8 mouse cellular contexts compared by ENCODE assay signal in the genomic region with DNA sequence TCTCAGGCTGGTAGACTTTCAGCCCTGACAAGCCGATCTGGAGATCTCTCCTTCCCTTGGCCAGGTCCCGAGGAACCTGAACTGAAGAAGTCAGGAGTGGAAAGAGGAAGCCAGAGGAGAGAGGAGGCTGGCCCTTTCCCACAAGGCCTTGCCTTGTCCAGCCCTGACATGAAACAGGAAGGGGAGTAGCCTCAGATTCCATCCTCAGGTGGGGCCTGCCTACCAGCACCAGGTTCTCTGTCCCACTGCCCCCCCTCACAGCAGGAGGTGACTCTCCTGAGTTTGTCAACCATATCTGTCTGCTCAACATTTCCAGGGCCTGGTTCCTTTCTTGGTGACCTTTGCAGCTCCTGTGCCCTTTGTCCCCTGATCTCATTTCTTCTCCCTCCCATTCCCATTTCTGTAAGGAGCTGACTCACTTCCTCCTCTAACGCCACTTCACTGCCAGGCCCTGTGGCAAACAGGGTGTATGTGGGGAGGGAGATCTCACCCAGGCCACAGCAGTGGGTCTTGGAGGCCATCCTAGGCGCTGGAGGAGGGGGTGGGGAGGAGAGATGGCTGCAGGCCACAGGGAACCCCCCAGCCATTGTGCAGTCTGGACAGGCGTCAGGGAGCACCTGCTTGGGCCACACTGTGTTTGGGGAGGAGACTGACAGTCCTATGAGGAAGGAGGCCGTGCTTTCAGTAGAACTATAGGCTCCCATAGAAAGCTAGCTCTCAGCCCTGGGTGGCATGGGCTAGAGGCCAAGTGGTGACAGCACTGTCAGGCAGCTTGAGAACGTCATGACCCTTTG. TPM values are rescaled to one million over a fixed set of nuclear protein-coding genes. Genes with fewer than 3 reads are reported as not detected.
DNase-seq lines count a peak whose midpoint lies in the region; ATAC-seq and TF ChIP-seq lines count a peak whose summit lies in the region.

No protein-coding gene starts in this region.

- no peak overlapping the region for H3K9ac ChIP-seq in forebrain, embryonic 16.5 days (replicated peaks; ENCODE audit: low read depth, low read length)
- peak overlapping the region; percentile 15 for H3K9ac ChIP-seq in lung, embryonic 15.5 days

- no peak for TF ChIP-seq CTCF in kidney, adult 2 months (conservative IDR thresholded peaks at IDR 0.05; ENCODE audit: insufficient read depth, insufficient read length, low read depth, low read length)
- no peak for TF ChIP-seq CTCF in thymus, adult 2 months (IDR thresholded peaks at IDR 0.05; ENCODE audit: borderline replicate concordance, control insufficient read depth, extremely low read depth, insufficient read depth, low read length, poor library complexity)

- peak; percentile 24 for TF ChIP-seq POLR2A in kidney, adult 2 months (IDR thresholded peaks at IDR 0.05; ENCODE audit: low read depth, low read length)
- TF ChIP-seq POLR2A in thymus, adult 2 months (IDR thresholded peaks at IDR 0.05; ENCODE audit: control insufficient read depth, extremely low read depth, insufficient read depth, low read length, poor library complexity) = no peak

- DNase-seq in heart, adult 11 months = peak; percentile 97
- no peak for DNase-seq in heart, postnatal 25 days (ENCODE audit: low spot score)
- peak; percentile 68 to 80 for DNase-seq in adrenal gland, postnatal 36 days
- peak; percentile 92 for DNase-seq in kidney, adult 2 months
- DNase-seq in yolk sac, embryonic 10.5 days (ENCODE audit: low spot score) = peak; percentile 92
- DNase-seq in thymus, adult 2 months = no peak

- WGBS in forebrain, embryonic 16.5 days = 34% methylated on average over 7 of the region's 7 CpGs
- WGBS in kidney, adult 2 months = 4% methylated on average over 7 of the region's 7 CpGs
- 38% methylated on average over 7 of the region's 7 CpGs for WGBS in lung, embryonic 15.5 days
- WGBS in thymus, adult 2 months = 48% methylated on average over 7 of the region's 7 CpGs

- peaks cover 48% of the 10 kb centered on the region for H3K4me1 ChIP-seq in forebrain, embryonic 16.5 days (replicated peaks; ENCODE audit: control insufficient read depth, insufficient read depth, low read length)
- H3K4me1 ChIP-seq in kidney, adult 2 months (ENCODE audit: control insufficient read depth, insufficient read depth, low read length) = peaks cover 73% of the 10 kb centered on the region
- H3K4me1 ChIP-seq in lung, embryonic 15.5 days = peaks cover 64% of the 10 kb centered on the region
- H3K4me1 ChIP-seq in thymus, adult 2 months (replicated peaks; ENCODE audit: control insufficient read depth, insufficient read depth, low read length) = peaks cover 59% of the 10 kb centered on the region

- no peaks in the 10 kb centered on the region for H3K9me3 ChIP-seq in forebrain, embryonic 16.5 days (ENCODE audit: control insufficient read depth, low read length)
- no peaks in the 10 kb centered on the region for H3K9me3 ChIP-seq in lung, embryonic 15.5 days

- ATAC-seq in forebrain, embryonic 16.5 days = peak; percentile 49; the same call in 1 of the 2 replicates
- ATAC-seq in lung, embryonic 15.5 days (ENCODE audit: borderline replicate concordance, extremely low read depth, low FRiP score, low TSS enrichment) = peak; percentile 13; the same call in 1 of the 2 replicates

- no peaks in the 10 kb centered on the region for H3K27me3 ChIP-seq in forebrain, embryonic 16.5 days (replicated peaks; ENCODE audit: control insufficient read depth, insufficient read depth, low read length)
- no peaks in the 10 kb centered on the region for H3K27me3 ChIP-seq in kidney, adult 2 months (replicated peaks; ENCODE audit: control insufficient read depth, insufficient read depth, low read length)
- H3K27me3 ChIP-seq in lung, embryonic 15.5 days = no peaks in the 10 kb centered on the region
- H3K27me3 ChIP-seq in thymus, adult 2 months (ENCODE audit: control insufficient read depth, insufficient read depth, low read length) = no peaks in the 10 kb centered on the region

- no peaks in the 10 kb centered on the region for H3K36me3 ChIP-seq in forebrain, embryonic 16.5 days (ENCODE audit: control insufficient read depth, insufficient read depth)
- H3K36me3 ChIP-seq in kidney, adult 2 months (ENCODE audit: control insufficient read depth, insufficient read depth, low read length) = no peaks in the 10 kb centered on the region
- no peaks in the 10 kb centered on the region for H3K36me3 ChIP-seq in lung, embryonic 15.5 days
- no peaks in the 10 kb centered on the region for H3K36me3 ChIP-seq in thymus, adult 2 months (ENCODE audit: control insufficient read depth, insufficient read depth, low read length)

- no peak overlapping the region for H3K27ac ChIP-seq in forebrain, embryonic 16.5 days (ENCODE audit: low read length)
- peak overlapping the region; percentile 98 for H3K27ac ChIP-seq in kidney, adult 2 months (ENCODE audit: insufficient read depth, low read depth, low read length)
- H3K27ac ChIP-seq in lung, embryonic 15.5 days = peak overlapping the region; percentile 92
- H3K27ac ChIP-seq in thymus, adult 2 months (ENCODE audit: control insufficient read depth, insufficient read depth, low read length) = no peak overlapping the region; the same call in 1 of the 2 replicates

- intact Hi-C loops in heart, postnatal 25 days (cut with DNase I) = no loop called here

- H3K4me3 ChIP-seq in forebrain, embryonic 16.5 days (replicated peaks; ENCODE audit: low read length) = no peak overlapping the region
- H3K4me3 ChIP-seq in kidney, adult 2 months (ENCODE audit: insufficient read depth, low read depth, low read length) = peak overlapping the region; percentile 6
- no peak overlapping the region for H3K4me3 ChIP-seq in lung, embryonic 15.5 days
- H3K4me3 ChIP-seq in thymus, adult 2 months (ENCODE audit: control insufficient read depth, insufficient read depth, low read length) = no peak overlapping the region

- no peak overlapping the region for H3K4me2 ChIP-seq in forebrain, embryonic 16.5 days (ENCODE audit: low read length)
- H3K4me2 ChIP-seq in lung, embryonic 15.5 days = peak overlapping the region; percentile 19; the same call in 1 of the 2 replicates

RNA-seq across cellular contexts. Expression of gene Gm10277, which starts 1.6 kb away (rescaled TPM):
- not detected for total RNA-seq in heart, postnatal 25 days (2021)
- total RNA-seq in adrenal gland, postnatal 36 days (2021) = not detected
- polyA plus RNA-seq in forebrain, embryonic 16.5 days (2015; fragmentation: Nextera tagmentation; extraction: Ambion mirVana) = 0.99 and 3.3 TPM in 2 replicates
- polyA plus RNA-seq in kidney, adult 2 months (2012; rRNA removed) = 0.04 TPM in 1 of 2 replicates, not detected in the other
- polyA plus RNA-seq in lung, embryonic 15.5 days (2015; fragmentation: Nextera tagmentation; extraction: Ambion mirVana) = 0.94 and 1.5 TPM in 2 replicates
- not detected in 2 replicates for polyA plus RNA-seq in thymus, adult 2 months (2012; rRNA removed)

RNA-seq across cellular contexts. Expression of gene Myo18a, which starts 22.9 kb away (rescaled TPM):
- 100 to 1,000 TPM; 273 to 280 TPM for total RNA-seq in heart, postnatal 25 days (2021)
- 10 to 100 TPM; 56.7 to 76.3 TPM for total RNA-seq in adrenal gland, postnatal 36 days (2021)
- 54.8 and 59.8 TPM in 2 replicates for polyA plus RNA-seq in forebrain, embryonic 16.5 days (2015; fragmentation: Nextera tagmentation; extraction: Ambion mirVana)
- 92.0 and 93.1 TPM in 2 replicates for polyA plus RNA-seq in kidney, adult 2 months (2012; rRNA removed)
- polyA plus RNA-seq in lung, embryonic 15.5 days (2015; fragmentation: Nextera tagmentation; extraction: Ambion mirVana) = 37.8 and 46.2 TPM in 2 replicates
- polyA plus RNA-seq in thymus, adult 2 months (2012; rRNA removed) = 105 and 122 TPM in 2 replicates

Comparison
In these comparisons a context has a peak if more than half of its experiments do, and no peak if none do; other contexts are left out.
1. DNase-seq: peak in heart, adult 11 months (single experiment), adrenal gland, postnatal 36 days (2 of 2), kidney, adult 2 months (single experiment) and yolk sac, embryonic 10.5 days (single experiment); none in heart, postnatal 25 days (single experiment) and thymus, adult 2 months (single experiment).
2. H3K27ac ChIP-seq: peak in kidney, adult 2 months (single experiment) and lung, embryonic 15.5 days (single experiment); none in forebrain, embryonic 16.5 days (single experiment) and thymus, adult 2 months (single experiment).